Mouse (Mus musculus): ENCODE results near the gene Otog. TPM values are rescaled to one million over a fixed set of nuclear protein-coding genes. Genes with fewer than 3 reads are reported as not detected.

The Otog gene
- under 1 TPM; 0.14 to 0.27 TPM for total RNA-seq (2021)

DNA sequence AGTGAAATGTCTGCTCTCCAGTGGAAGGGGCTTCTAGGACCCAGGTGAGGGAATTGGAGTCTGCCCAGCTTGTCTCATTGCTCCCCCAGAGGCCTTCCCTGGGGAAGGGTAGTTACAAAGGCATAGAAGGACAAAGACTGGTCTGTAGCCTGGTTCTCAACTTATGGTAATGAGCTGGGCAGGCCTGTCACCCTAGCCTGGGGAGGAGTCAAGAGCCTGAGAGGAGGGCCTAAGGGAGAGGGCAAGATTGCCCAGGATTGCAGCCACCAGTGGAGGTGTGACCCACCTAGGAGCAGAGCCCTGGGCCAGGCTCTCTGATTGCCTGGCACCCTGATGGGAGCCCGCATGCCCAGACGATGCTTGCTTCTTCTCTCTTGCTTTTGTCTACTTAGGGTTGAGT, at the start of gene Otog:
Gene Otog (plus strand): TSS at position 292 of the 400 bp plus-strand sequence.
- no peak for DNase-seq (ENCODE audit: extremely low spot score in 1 of 2, low spot score in 1 of 2)

DNA sequence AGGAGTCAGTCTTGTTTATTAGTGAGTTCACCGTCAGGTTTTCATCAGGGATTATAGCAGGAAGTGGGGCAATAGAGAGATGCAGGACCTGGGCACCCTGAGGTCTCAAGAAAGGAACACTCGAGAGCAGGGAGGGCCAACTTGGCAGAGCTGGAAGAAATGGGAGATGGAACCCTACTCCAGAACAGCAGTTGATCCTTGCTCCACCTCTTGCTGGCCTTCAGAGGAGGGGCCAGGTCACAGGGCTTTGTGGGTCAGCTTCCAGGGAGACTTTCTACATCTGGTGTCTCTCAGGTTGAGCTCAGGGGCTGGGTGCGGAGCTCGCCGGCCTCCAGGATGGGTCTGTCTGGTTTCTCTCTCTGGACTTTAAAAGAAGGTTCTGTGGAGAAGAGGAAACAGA, 45.4 kb upstream of the Otog start:
- DNase-seq (ENCODE audit: extremely low spot score in 1 of 2, low spot score in 1 of 2): no peak

DNA sequence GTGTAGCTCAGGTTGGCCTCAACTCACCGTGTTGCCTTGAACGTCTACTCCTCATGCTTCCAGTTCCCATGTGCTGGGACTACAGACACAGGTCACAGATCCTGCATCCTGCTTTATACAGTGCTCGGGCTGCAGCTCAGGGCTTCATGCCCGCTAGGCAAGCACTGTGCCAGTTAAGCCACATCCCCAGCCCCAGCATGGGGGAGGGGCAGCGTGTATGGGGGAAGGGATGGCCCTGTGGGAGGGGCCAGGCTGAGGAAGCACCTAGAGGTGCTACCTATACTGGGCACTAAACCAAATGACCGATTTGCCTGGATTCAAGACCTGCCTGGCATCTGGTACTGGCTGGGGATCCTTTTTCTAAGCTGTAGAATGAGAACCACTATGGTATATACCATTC, 40.8 kb upstream of the Otog start:
- DNase-seq (ENCODE audit: extremely low spot score in 1 of 2, low spot score in 1 of 2): no peak

DNA sequence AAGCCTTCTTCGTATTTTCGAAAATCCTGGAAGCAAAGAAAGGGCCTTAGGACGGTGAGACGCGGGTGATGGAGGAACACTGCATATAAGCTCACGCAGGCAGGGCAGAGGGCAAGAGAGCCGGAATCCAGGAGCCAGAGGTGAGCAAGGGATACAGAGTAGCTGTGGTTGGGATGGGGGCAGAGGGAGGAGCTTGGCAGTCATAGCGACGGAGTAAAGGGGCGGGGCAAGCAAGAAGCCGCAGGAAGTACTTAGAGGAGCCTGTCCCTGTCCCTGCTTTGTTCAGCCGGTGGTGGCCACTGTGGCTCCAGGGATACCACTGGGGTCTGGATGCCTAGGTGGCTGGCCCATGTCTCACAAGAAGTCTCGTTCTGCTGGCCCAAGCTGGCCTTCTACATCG, 39.1 kb upstream of the Otog start:
- DNase-seq (ENCODE audit: extremely low spot score in 1 of 2, low spot score in 1 of 2): no peak

DNA sequence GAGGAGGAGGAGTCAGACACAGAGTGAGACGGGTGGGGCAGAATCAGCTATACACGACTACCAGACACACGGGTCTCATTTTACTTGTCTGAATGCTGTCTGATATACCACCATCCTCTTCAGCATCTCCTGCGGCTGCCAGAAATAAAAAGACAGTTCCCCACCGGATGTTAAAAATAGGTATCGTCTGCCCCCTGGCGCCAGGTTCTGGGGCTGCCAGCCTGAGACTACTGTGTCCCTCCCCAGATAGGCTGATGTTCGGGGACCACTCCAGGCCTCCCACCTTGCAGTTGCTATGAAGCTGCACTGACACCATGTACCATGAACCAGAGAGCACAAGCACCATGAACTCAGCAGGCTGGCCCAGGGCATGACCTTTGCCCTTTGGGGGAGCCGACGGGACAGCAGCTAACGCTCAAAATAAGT, 36.7 kb upstream of the Otog start:
- DNase-seq (ENCODE audit: extremely low spot score in 1 of 2, low spot score in 1 of 2): peak; percentile 60 to 76

DNA sequence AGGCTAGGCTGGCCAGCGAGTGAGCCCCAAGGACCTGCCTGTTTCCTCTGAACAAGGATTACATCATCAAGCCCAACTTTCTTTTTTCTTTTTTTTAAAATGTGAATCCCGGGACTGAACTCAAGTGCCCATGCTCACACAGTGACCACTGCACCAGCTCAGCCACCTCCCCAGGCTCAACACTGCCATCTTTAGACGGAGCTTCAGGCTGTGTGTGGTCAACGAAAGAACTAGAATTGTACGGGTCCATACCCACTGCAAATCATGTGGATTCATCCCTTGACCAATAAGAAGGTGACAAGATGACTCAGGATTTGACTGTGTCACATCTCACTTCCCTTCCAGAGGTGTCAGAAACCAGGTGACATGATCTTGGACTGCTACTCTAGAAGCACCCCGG, 36.0 kb upstream of the Otog start:
- DNase-seq (ENCODE audit: extremely low spot score in 1 of 2, low spot score in 1 of 2): no peak

DNA sequence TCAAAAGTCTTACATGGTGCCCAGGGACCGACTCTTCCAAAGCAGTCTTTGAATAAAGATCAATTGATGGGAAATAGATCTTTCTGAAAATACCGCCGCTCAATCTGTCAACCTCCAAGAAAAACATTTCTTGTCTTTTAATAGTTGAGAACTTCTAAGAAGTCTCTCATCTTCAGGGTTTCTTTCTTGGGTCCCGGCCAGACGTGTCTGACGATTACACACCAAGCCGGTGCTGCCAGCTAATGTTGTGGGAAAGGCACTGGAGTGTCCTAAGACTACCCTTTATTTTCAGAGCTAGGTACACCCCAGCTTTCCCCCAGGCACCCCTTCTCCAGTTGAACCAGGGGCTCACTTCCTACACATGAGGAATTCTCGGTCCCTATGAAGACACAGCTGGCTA, 32.7 kb upstream of the Otog start:
- DNase-seq (ENCODE audit: extremely low spot score in 1 of 2, low spot score in 1 of 2): no peak

DNA sequence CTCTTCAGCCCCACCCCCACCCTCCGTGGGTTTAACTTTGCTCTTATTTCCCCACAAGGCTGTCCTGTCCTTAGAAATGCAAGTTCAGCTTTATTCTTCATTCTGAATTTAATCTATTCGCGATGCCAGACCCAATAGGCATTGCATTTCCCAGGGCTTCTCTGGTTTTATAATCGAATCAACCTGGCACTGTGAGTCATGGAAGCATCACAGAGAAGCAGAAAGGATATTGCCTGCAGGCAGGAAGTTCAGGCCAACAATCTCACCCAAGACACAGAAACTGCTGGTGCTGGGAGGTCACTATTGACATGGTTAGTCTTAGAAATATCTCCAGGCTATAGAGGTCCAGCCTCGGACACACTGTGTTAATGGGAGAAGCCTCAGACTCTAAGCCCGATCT, 30.5 kb upstream of the Otog start:
- no peak for DNase-seq (ENCODE audit: extremely low spot score in 1 of 2, low spot score in 1 of 2)

DNA sequence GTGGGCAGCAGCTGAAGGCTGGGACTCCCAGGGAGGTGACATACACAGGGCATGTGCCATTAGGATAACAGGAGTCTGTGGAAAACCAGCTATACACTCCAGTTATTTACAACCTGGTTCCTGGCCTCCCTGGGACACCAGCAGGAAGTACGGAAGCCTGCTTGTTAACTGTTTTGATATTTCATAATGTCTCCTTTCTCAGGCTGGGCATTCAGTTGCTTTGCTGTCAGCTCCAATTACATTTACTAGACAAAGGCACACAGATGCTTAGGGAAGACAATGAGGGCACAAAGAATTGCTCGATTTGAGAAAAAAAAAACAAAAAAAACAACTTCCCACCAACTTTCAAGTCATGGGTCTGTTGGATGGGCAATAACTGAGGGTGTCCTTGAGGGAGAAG, 24.3 kb upstream of the Otog start:
- DNase-seq (ENCODE audit: extremely low spot score in 1 of 2, low spot score in 1 of 2): no peak

DNA sequence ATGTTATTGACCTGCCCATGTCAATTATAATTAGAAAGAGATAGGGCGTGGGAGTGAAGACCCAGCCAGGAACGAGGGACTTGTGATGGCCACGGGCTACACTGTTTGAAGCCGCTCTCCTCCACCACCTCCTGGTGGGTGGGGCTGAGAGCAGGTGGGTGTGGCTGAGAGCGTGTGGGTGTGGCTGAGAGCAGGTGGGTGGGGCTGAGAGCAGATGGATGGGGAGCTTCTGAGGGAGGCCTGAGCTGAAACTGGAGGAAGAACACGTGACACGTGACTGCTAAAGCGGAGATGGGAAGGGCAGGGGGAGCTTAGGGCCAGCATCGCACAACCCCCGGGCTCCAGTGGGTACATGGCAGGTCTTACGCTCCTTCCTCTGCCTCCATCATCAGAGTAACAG, 22.4 kb upstream of the Otog start:
- no peak for DNase-seq (ENCODE audit: extremely low spot score in 1 of 2, low spot score in 1 of 2)

DNA sequence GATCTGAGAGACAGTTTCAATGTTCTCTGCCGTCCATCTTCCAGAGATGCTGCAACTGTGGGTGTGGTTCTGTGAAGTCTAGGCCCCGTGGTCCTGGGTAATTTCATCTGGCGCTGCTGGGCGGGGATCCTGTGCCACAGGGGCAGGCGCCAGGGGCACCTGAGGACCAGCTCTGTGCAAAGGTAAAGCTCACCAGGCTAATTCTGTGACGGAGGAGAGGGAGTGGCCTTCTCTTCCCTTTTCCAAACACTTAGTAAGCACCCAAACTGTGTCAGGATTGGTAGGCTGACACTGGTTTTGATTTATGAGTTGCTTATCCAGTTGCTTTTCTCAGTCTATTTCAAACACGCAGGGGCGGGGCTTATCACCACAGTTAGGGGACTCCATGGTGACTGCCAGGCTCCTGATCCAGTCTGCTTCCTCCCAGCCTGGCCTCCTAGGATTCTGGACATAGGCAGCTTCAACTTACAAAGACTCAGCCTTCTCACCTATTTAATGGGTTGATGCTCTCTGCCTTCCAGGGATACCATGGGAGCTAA, 20.1 kb upstream of the Otog start:
- DNase-seq (ENCODE audit: extremely low spot score in 1 of 2, low spot score in 1 of 2): no peak

DNA sequence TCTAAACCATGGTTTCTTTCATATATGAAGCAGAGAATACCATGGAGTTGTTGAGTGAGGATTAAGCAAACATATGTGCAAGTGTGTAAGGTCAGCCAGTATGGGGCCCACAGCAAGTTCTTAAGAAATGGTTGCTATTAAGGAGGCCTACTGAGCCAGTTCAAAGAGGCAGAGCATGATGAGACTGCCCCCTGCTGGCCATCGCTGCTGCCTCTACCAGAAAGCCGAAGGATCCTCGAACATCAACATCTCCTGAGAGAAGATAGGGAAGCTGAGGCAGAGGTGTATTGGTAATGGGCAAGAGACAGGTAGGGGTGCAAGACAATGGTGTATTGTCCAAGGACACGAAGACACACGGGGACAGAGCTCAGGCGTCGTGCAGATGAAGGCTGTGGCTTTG, 14.5 kb upstream of the Otog start:
- DNase-seq (ENCODE audit: extremely low spot score in 1 of 2, low spot score in 1 of 2): peak; percentile 56 to 82

DNA sequence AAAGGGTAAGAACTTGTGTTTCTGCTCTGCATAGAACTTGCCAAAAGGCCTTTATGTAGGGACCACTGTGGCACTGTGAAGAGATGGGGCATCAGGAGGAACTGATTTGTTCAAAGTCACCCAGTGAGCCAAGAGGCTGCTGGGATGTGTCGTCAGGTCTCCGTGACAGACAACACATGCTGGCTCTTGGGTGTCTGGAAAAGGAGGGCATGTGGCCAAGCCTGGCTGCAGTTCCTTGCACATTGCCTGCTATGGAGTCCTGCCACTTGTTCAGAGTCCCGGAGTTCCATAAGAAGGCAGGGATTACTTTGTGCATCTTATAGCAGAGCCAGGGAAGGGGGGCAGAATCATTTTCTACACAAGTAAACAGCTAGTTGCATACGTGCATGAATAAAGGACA, 13.9 kb upstream of the Otog start:
- no peak for DNase-seq (ENCODE audit: extremely low spot score in 1 of 2, low spot score in 1 of 2)

DNA sequence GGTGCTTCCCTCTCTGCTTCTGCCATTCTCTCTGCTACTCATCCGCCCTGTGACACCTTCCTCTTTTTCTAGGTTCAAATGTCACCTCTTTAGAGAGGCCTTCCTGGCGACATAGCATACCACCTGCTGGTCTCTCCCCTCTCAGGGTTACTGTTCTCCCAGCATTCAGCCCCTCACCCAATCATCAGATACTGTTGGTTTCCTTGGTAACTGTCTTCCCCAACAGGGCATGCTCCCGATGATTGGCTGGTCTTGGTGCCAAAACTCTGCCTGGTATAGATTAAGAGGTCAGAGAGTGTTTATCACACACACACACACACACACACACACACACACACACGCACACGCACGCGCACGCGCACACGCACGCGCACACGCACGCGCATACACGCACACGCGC, 4.8 kb upstream of the Otog start:
- DNase-seq (ENCODE audit: extremely low spot score in 1 of 2, low spot score in 1 of 2): no peak

DNA sequence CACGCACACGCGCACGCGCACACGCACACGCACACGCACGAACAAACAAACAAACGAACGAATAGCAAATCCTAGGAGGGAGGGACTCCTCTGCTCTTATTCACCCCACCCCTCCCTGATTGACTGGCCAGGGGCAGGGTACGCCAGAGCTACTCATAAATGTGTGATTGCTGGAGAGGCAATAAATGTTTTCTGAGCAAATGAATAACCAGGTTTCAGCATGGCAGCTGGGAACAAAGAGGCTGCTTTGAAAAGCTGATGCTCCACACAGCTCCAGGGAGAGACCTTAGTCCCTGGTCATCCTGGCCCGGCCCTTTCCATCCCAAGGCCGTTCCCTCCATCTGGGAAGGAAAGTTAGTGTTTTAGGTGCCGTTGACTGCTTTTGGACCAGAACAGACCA, 4.4 kb upstream of the Otog start:
- DNase-seq (ENCODE audit: extremely low spot score in 1 of 2, low spot score in 1 of 2): no peak

DNA sequence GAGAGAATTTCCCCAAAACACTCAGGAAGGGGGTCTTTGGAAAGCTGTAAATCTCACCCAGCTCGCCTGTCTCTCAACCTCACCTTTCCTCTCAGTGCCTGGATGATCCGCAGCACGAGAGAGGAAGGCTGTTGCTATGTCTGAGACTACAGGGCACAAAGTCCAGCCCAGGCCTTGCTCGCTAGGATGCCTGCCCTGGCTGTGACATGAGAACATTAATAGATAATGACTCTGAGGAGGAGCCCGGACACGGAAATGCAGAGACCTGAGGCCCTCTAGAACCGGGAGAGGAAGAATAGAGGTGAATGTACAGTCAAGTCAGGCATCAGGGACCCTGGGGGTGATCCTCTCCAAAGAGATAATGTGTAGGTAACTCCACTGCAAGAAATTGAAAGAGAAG, 3.6 kb upstream of the Otog start:
- no peak for DNase-seq (ENCODE audit: extremely low spot score in 1 of 2, low spot score in 1 of 2)

DNA sequence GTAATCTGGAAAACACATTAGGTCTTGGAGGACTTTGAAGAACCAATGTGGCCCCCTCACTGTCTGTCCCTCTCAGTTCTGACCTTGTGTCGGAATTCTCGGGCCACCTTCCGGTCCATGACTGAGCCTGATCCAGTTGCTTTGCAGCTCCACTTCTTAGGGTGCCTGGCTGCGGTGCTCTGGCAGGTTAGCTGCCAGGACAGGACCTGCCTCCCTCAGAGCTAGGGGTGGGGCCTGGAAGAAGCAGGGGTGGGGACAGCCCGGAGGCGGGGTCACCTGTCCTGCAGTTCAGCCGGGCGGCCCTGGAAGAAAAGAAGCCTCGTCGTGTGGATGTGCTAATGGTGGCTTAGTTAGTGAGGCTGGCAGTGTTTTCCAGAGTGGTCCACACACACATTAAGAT, 2.4 kb upstream of the Otog start, which contains the start of gene Ush1c:
Gene Ush1c (minus strand): TSS at position 158 of the 400 bp plus-strand sequence.
- no peak for DNase-seq (ENCODE audit: extremely low spot score in 1 of 2, low spot score in 1 of 2)

DNA sequence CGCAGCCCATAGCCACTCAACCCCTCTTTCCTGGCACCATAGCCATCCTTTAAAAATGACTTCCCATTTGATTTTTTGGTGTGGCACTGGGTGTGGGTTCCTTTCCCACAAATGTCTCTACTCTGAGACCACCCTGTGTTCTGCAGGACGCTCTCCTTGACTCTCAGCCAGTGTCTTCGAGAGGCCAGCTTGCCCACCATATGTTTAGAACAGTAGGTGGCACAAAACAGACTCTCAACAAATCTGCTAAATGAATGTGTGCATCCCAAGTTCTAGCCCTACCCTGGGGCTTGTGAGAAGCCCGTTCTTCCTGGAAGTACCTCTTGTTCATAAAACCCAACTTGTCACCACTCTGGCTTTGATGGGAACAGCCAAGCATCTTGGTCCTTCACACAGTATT, 696 bp upstream of the Otog start:
- no peak for DNase-seq (ENCODE audit: extremely low spot score in 1 of 2, low spot score in 1 of 2)

DNA sequence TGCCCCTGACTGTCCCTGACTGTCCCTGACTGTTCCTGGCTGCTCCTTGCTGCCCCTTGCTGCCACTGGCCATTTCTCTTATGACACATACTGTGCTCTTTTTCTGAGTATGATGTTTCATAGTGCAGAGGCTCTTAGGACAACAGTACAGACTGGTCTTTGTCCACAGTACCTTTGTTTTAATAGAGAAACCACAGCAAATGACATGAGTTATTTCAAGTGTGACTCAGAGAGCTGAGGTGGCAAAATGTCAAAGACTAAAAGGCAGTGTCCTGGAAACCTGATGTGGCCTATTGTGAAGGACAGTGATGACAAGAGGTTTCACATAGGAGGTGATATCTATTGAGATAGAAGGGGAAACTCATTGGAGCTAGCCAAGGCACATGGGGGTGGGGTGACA, 6.1 kb downstream of the Otog start:
- no peak for DNase-seq (ENCODE audit: extremely low spot score in 1 of 2, low spot score in 1 of 2)

DNA sequence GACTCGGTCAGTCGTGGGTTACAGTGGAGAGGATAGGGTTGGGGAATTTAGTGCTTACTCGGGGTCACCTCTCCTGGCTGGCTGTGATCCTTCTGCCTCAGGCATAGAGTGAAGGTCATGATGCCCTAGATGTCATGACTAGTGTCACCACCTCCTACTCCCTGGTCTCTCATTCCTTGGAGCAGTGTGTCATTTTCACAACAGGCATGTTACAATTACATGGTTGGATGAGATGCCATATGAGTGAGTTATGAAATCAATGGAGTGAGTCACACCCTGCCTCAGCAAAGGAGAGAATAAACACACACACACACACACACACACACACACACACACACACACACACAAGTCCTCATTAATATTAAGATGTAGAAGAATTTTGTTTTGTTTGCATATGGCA, 6.8 kb downstream of the Otog start:
- DNase-seq (ENCODE audit: extremely low spot score in 1 of 2, low spot score in 1 of 2): no peak

DNA sequence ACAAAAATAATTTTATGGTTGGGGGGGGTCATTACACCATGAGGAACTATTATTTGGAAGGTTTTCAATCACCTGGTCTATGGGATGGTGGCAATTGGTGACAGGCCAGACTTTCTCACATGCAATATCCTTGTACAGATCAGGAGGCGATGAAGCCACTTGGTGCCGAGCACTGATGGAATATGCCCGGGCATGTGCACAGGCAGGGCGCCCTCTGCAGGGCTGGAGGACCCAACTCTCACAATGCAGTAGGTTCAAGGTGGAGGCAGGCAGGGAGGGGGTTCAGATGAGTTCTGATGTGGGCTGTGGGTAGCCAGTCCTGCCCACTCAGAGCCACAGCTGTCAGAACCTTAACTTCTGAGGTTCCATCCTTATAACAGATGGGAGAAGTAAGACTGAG, 11.1 kb downstream of the Otog start:
- DNase-seq (ENCODE audit: extremely low spot score in 1 of 2, low spot score in 1 of 2): no peak

DNA sequence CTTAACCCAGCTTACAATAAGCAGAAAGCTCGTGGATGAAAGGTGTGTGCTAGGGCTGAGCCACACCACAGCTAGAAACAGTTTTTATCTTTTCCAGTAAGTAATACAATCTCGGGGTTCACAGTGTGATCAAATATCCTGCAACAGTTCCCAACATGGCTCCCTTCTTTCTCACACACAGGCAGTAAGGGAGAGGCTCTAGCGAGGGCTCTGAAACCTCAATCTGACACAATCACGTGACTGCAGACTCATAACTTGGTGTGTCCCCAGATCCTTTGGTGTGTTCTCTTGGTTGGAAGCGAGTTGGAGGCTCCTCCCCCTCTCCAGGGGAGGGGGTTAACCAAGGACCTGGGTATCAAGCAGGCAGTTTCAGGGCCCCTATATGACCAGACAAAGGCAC, 35.4 kb downstream of the Otog start:
- no peak for DNase-seq (ENCODE audit: extremely low spot score in 1 of 2, low spot score in 1 of 2)

DNA sequence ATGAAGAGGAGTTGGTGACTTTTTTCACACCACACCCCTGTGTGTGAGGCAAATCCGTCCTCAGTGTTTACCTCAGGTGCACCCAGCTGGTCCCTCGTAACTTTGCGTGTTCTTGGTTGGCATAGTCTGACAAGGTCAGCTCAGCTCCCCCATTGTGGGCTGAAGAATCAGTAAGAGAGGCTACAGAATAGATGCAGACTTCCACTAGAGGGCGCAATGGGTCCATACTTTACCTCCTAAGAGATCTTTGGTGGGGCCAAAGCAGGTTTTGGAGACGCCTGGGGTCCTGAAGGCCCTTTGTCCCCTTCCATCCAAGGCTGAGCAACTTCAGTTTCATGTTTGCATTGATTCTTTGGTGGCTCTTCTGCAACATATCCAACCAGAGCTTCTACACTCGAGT, 39.2 kb downstream of the Otog start:
- peak; percentile 42 to 83 for DNase-seq (ENCODE audit: extremely low spot score in 1 of 2, low spot score in 1 of 2)
